Mouse (Mus musculus): ENCODE results near the gene Fbn1. TPM values are rescaled to one million over a fixed set of nuclear protein-coding genes. Genes with fewer than 3 reads are reported as not detected.
A peak's percentile ranks its signal among the peaks of the same experiment; 100 is the strongest.
"Not testable (repeated sequence)": the region's sequence is repeated elsewhere in the genome, so short reads cannot be mapped to it uniquely, and the experiment has no call there.

The Fbn1 gene
- total RNA-seq, 2 experiments from 2014 or later, result 243 to 249 TPM

DNA sequence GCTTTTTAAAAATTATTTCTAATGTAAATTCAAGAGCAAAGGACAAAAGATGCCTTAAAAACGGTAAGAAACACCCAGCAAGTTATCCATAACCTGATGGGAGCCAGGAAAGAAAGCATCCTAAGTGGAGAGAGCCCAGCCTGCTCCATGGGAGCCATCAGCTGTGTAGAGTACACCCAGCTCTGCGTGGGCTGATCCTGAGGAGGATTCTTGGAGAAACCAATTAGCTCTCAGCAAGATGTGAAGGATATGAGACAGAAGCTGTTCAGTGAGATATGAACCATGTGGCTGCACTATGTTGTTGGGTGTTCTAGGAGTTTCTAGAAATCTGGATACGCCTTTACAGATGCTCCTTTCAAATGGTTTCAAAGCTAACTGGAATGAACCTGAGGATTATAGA lies 202.1 kb downstream of the Fbn1 start:
- intact Hi-C loops (cut with DNase I), result no loop called here

DNA sequence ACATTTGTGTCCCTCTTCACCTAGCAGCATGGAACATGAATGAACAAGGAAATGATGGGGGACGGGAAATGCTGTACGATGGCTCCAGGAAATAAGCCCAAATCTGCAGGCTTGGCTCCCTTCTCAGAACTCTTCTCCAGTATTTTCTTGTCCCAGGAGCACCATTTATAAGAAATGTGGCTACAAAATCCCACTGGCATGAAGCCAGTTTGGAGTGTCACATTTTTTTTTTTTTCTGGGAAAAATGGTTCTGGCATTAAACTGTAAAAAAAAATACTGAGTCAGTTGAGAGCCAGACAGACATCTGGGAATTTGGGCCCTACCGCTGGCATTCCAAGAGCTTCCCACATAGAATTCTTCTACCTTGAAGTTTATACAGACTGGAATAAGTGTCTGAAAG lies 203.0 kb downstream of the Fbn1 start:
- intact Hi-C loops (cut with DNase I), result loop anchor here (5.0 kb wide), 1 partner anchor 37 kb away; no protein-coding TSS in a partner anchor
- DNase-seq, result peak; percentile 30 to 41

More for the DNA sequence above, 202.1 kb downstream of the Fbn1 start:
- no peak for DNase-seq

DNA sequence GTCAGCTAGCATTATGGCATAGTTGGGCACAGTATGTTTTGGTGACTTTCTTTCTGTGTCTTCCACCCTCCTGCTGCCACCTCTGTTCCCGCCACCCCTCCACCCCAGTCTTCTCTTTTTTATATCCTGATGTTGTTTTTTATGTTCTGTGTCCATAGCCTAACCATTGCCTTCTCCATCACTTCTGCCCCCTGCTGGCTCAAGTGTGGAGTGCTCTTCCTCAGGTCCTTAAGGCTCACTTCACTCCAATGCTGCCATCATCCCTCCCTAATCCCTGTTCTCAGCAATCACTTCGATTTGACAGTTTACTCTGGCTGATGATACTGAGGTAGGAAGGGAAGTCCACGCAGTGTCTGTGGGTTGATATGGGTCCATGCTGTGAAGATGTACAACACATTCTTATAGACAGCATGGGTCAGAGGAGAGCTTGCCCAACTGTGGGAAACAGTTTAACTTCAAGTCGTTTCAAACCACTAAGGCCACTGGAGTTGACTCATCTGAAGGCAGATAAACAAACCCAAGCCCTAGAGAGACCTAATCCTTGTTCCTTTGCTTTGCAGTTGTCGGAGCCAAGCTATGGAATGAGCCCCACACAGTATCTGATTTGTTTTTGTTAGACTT lies 203.9 kb downstream of the Fbn1 start:
- DNase-seq, result no peak
- intact Hi-C loops (cut with DNase I), result loop anchor here (5.0 kb wide), 1 partner anchor 37 kb away; no protein-coding TSS in a partner anchor

DNA sequence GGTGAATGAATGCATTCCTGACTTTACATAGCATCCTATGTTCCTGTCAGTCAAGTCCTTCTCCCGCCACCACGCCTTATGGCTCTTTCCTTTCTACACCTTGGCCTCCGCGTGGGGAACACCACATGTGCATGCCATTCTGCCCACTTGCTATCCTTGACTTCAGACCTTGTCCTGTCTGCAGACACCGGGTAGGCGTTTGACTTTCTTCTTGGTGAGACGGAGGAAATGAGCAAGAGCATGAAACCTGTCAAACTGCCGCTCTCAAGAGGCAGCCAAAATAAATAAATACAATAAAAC lies 205.2 kb downstream of the Fbn1 start:
- no peak for DNase-seq
- intact Hi-C loops (cut with DNase I), result loop anchor here (5.0 kb wide), 1 partner anchor 35 kb away; no protein-coding TSS in a partner anchor

DNA sequence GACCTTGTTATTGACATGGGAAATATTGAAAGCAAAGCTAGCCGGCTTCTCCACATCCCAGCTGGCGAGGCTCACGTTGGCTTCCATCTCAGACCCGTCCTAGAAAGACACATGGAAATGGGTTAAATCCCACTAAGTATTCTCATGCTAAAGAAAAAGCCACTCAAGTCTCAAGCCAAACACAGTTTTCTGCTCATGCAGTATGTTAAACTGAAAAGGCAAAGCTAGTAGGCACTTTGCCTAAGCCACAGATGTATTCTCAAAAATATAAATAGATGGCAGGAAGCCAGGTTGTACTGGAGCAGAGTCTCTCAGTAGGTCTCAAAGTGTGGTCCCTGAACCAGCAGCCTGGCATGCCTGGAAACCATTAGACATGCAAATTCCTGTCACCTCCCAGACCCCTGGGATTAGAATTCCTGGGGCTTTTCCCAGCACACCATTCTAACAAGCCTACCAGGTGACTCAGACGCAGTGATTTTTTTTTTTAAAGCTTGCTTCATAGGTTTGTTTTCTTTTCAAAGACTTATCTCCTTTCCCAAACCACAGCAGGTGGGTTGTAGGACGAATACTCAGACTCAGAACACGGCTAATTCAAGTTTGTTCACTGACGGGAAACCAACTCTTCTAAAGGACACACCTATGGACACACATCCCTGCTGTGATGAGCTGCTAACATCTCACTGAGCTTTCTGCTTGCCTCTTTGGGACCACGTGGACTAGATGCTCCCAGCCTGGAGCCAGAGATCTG lies 205.7 kb downstream of the Fbn1 start:
- DNase-seq, result no peak
- intact Hi-C loops (cut with DNase I), result loop anchor here (5.0 kb wide), 1 partner anchor 35 kb away; no protein-coding TSS in a partner anchor

DNA sequence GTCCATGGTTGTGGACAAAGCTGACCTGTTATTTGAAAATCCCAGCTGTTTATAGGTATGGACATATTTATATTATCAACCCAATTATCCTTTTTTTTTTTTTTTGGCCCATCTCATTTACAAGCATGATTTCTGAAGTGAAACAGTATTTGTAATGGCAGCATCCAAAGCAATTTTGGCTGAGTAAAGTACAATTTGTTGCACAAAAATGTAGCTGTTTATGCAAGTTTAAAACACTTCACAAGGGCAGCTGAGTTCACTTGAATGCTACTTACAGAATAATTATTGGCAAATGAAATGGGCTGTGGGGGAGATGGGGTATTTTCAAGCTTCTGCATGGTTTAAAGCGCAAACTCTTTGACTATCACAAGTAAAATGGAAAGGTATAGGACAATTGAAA lies 209.0 kb downstream of the Fbn1 start:
- no peak for DNase-seq
- intact Hi-C loops (cut with DNase I), result no loop called here

DNA sequence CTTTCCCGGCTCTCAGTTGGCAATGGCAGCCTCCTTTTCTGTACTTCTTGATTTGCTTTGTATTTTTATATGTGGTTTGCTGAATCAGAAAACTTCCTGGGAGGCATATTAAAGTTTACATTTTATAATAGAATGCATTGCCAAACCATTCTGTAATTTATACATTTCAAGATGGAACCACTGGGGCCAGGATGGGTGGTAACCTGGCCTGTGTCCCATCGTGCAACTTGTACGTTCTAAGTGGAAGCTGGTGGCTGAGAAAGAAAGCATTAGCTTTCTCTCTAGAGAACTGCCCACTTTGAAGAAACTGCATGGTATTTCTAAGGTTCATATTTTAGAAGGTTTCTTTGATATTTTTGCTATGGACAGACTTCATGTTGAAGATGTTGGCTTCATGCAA lies 212.3 kb downstream of the Fbn1 start:
- intact Hi-C loops (cut with DNase I), result no loop called here
- DNase-seq, result no peak

DNA sequence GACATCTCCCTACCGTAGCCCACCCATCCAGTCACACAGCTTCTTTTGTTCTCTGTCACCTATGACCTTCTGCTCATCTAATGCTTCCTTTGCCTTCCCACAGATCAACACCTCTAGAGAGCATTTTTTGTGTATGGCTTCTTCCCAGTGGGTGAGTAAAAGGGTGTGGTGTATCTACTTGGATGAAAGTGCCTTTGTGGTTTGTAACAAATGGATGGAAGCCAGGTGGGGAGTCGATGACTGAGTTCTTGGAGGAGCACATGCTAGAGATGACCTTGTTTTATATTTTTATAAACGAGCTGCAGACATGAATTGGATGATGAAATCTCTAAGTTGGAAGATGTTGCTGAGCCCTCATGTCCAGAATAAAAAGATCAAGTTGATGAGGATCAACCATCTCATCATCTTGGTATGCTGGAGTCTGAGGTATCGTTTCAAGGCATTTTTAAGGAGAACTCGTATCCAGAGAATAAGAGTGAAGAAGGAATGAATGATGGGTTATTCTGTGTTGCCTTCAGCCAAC lies 213.8 kb downstream of the Fbn1 start:
- peak; percentile 44 to 47 for DNase-seq
- intact Hi-C loops (cut with DNase I), result no loop called here

DNA sequence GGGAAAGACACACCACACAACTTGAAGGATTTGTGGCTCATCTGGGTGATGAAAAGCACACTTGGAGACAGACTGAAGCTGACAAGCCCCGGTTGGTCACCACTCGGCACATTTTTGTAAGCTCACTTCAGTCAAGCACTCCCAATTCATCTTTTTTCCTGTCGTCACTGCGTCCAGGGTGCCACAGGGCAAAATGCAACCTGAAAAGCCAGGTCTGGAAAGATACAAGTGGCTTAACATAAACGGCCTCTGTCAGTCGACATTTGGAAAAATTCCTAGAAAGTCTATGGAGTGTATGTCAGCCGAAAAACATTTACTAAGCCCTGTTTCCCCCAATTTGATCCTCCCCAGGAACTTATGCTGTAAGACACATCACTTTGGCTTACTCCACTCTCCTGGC lies 215.2 kb downstream of the Fbn1 start:
- intact Hi-C loops (cut with DNase I), result no loop called here
- DNase-seq, result no peak

DNA sequence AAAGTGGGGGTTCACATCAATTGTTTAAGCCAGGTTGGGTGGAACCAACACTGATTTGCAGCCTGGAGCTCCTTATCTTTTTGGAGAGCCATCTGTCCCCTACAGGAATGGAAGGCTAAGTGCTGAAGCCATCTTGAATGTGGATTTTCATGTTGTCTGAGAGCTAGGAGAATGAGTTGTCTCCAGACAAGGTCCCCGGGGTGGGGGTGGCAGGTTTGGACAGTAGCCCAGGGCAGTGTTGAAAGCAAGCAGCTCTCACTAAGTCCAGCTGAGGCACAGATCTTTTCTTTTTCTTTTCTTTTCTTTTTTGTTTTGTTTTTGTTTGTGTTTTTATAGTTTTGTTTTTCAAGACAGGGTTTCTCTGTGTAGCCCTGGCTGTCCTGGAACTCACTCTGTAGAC lies 216.7 kb downstream of the Fbn1 start:
- intact Hi-C loops (cut with DNase I), result no loop called here

DNA sequence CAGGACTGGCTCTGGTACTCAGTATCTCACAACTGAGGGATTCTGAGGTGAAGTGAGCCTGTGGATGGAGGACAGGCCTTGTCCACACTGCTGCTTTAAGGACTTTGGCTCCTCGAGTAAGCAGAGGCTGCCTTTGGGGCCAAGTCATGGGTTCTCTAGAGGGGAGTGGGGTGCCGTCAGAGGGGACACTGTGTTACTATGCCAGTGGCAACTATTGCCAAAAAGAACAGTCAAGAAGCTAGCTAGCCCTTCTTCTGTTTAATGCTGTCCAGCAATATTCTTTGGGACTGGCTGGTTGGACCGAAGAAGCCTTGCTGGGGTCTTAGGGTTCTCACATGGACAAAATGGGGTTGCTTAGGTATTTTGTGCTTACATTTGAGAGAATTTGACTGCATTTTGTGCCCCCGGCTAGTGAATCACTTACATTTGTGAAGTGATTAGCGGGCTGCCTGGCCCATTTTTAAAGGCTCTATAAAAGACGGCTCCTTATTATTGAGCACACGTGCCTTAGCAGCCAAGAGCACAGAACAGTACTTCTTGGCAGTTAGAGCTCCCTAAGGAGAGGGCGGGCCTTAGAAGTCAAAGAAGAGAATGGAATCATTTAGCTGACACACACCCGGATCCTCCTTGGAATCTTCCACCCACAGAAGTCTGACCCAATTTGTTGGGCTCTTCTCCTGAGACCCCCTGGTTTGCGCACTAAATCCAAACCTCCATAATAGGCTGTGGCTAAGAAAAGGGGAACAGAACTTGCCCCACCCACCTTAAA lies 217.4 kb downstream of the Fbn1 start:
- peak; percentile 77 to 82 for DNase-seq
- intact Hi-C loops (cut with DNase I), result no loop called here

More for the DNA sequence above, 216.7 kb downstream of the Fbn1 start:
- peak; percentile 50 to 59 for DNase-seq

DNA sequence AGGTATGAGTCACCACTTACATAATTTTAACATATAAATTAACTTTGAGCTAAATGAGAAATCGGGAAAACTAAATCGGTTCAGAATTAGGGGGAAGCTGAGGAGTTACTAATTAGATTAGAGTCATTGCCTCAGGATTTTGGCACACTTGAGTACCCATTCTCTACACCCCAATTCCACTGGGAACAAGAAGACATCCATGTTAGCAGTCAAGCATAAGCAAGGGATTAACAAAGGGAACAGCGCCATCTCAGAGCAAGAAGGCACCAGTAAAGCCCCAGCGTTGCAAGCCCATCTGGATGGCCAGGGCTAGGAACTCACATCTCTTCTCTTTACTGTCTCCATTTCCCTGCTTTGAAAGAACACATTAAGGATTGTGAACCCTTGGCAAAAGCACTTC lies 222.0 kb downstream of the Fbn1 start:
- no peak for DNase-seq
- intact Hi-C loops (cut with DNase I), result no loop called here

DNA sequence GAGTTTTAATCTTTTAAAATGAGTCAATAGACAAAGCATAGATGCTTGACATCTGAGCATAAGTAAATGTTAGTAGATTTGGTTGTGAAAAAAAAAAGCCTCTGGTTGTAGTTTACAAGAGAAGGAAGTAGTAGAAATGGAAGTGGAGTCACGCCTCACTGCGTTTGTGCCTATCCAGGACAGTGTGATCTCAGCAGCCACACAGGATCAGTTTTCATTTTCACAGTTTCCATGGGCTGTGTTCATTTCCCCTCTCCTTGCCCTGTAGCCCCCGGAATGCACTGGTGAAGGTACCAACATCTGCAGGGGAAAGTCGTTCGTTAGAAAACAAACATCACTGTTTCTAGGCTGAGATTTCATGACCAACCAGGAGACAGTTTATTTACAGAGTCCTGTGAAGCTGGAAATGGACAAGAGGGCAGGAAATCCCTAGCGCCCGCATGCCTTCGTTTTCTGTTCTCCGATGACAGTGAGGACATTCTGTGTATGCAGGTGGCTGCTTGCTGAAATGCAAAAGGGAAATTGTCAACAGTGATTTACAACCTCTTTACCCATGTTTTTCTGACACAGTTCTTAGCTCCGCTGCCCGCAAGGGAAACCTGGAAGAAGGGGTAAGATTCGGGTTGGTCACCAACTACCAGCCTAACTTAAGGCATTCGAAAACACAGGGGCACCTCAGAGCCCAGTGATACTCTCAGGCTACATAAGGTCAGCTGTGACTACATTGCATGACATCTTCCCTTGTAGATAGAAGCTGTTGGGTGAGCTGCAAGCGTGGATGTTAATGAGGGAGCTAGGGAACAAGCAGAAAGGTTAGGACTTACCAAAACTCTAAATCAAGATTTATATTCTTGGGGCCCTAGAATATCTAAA lies 225.2 kb downstream of the Fbn1 start:
- intact Hi-C loops (cut with DNase I), result no loop called here
- DNase-seq, result no peak

DNA sequence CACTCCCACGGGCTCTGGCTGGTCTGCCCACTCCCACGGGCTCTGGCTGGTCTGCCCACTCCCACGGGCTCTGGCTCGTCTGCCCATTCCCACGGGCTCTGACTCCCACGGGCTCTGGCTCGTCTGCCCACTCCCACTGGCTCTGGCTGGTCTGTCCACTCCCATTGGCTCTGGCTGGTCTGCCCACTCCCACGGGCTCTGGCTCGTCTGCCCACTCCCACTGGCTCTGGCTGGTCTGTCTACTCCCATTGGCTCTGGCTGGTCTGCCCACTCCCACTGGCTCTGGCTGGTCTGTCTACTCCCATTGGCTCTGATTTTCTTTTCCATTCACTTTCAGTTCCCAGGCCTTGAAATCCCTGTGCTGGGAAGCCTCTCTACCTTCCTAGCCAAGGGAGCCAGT lies 227.8 kb downstream of the Fbn1 start:
- DNase-seq; intact Hi-C loops (cut with DNase I): not testable (repeated sequence)

DNA sequence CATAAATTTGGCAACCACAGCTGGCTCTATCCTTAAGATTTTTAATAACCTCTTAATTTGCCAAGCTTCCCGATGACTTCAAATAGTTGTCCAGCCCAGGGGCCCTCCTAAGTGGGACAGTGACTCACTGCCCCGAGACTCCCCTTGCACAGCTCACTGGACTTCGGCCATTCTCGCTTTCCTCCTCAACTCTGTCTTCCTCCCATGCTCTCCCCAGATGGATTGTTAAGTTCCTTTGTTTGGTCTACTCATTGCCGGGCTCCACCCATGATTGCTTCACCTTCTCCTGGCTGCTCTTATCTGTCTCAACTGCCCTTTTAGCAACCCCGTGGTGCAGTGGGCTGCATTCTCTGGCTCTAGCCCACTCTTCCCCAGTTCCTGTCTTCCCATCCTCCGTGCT lies 229.3 kb downstream of the Fbn1 start:
- DNase-seq, result peak; percentile 48 to 57
- intact Hi-C loops (cut with DNase I), result no loop called here

DNA sequence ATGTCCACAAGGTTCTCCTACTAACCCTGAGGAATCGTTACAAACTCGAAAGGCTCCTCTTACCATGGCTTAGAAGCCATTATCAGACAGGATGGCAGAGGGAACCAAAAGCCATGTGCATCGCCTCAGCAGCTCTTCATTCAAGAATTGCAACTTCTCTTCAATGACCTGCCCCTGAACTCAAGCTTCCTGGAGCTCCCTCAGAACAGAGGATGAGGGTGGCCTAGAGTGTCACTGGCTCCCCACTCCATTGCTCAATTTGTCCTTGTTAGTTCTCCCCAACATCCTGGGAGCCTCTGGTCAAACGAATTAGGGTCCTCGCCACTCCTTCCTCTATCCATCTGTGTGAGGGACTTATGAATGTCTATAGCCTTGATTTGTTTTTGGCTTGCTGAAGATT lies 231.1 kb downstream of the Fbn1 start:
- intact Hi-C loops (cut with DNase I), result no loop called here
- DNase-seq, result no peak

DNA sequence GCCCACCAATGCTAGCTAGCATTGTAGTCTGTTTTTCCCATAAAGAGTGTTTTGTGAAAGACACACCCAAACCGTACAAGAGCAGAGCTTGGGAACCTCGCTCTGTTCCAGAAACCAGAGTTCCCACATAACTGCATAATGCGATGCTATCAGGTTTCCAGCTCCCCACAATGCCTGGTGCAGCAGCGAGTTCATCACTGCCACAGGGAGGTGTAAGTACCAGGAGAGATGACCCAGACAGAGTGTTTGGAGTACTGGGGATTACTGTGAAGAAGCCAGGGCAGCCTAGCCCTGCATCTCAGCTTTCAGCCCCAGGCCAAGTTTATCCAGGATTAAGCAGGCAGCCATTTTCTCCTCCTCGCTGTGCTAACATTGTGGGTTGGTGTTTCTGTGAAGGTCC lies 232.2 kb downstream of the Fbn1 start:
- no peak for DNase-seq
- intact Hi-C loops (cut with DNase I), result no loop called here

DNA sequence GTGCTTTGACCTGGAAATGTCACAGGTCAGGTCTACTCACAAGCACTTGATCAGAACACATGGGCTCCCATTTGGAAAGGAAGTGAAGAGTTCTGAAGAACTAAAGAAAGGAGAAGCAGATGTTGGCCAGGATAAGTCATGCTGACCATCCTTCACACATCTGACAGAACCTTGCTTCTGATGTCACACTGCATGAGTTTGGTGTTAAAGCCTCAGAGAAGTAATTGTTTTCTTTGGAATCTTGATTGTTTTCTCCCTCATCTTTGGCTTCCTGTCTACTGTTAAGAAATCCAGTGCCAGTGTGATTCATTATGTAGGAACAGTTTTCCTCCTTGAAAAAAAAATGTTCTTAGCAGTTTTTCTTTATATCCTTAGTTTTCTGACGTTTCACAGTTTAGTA lies 238.9 kb downstream of the Fbn1 start:
- no peak for DNase-seq
- intact Hi-C loops (cut with DNase I), result loop anchor here (5.0 kb wide), 1 partner anchor 33 kb away; no protein-coding TSS in a partner anchor

DNA sequence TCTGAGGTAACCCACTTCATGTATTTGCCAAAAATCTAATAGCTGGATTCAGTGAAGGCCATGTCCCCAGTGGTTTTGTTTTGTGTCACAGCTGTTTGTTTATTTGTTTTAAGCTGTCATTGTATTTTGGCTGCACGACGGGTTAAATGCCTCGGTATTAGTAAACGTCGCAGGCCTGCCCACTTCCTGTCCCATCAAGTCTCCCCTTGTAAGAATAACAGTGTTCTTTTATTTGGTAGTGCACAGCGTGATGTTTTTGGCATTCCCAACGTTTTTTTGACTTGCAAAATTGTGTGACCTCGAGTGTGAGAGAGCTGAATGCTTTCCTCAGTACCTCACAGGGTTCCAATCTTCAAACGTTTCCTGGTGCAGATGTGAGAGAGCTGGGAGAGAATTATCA lies 244.0 kb downstream of the Fbn1 start:
- DNase-seq, result peak; percentile 31 to 40
- intact Hi-C loops (cut with DNase I), result loop anchor here (1.0 to 5.0 kb wide), 2 partner anchors 341 to 469 kb away; no protein-coding TSS in a partner anchor

DNA sequence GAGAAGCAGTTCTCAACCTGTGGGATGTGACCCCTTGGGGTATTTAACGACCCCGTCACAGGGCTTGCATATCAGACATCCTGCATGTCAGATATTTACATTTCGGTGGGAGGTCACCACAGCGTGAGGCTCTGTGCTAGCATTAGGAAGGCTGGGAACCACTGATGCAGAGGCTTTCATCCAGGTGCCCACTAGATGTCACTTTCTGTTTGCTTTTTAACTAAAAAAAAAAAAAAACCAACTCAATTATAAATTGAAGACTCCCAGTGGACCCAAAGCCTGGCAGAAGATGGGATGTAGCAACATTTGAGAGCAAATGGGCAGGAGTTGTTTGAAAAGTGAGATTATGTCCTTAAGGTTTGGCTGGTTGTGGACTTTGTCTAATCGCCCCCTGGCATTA lies 244.7 kb downstream of the Fbn1 start:
- intact Hi-C loops (cut with DNase I), result loop anchor here (5.0 kb wide), 1 partner anchor 469 kb away; no protein-coding TSS in a partner anchor
- DNase-seq, result peak; percentile 36 to 54
